Mouse (Mus musculus) adrenal gland, postnatal 14 days (tissue): Measurements from ENCODE around the gene Gm49396. TPM values are rescaled to one million over a fixed set of nuclear protein-coding genes. Genes with fewer than 3 reads are reported as not detected.

Experiments used
- DNase-seq: peaks from one replicate; pipeline ENCODE4 v3.0.0; 2021; ENCODE audit warnings: mixed read lengths
- total RNA-seq: library from RNA; stranded (reverse); gene quantifications from 2 replicates; pipeline ENCODE4 v1.2.3, GENCODE M21; 2021

Gene Gm49396
- total RNA-seq, 1 experiment from 2014 or later: 3.8 TPM

- no peak for DNase-seq
These were observed 23.4 kb downstream of the Gm49396 start for GRCm38 (mm10) chr7:30586455-30587020.

- DNase-seq: peak; percentile 72
These were observed 24.9 kb downstream of the Gm49396 start for GRCm38 (mm10) chr7:30587842-30588667.

- peak; percentile 98 for DNase-seq
These were observed 25.7 kb downstream of the Gm49396 start, which contains the start of gene Kmt2b for GRCm38 (mm10) chr7:30588676-30589434. Gene Kmt2b (minus strand): TSS chr7:30588726.

- peak; percentile 90 for DNase-seq
These were observed 26.5 kb downstream of the Gm49396 start for GRCm38 (mm10) chr7:30589435-30590301.

GRCm38 (mm10) chr7:30590927-30591604 lies 27.9 kb downstream of the Gm49396 start:
- no peak for DNase-seq

GRCm38 (mm10) chr7:30591605-30591951 lies 28.4 kb downstream of the Gm49396 start:
- DNase-seq: no peak

- no peak for DNase-seq
These were observed 29.8 kb downstream of the Gm49396 start for GRCm38 (mm10) chr7:30592772-30593423.

- no peak for DNase-seq
These were observed 30.7 kb downstream of the Gm49396 start for GRCm38 (mm10) chr7:30593579-30594509.

GRCm38 (mm10) chr7:30594510-30595024 lies 31.4 kb downstream of the Gm49396 start:
- DNase-seq: no peak

- DNase-seq: no peak
These were observed 32.9 kb downstream of the Gm49396 start for GRCm38 (mm10) chr7:30596093-30596492.

GRCm38 (mm10) chr7:30596811-30597210 lies 33.7 kb downstream of the Gm49396 start:
- DNase-seq: no peak

GRCm38 (mm10) chr7:30598786-30599185 lies 35.6 kb downstream of the Gm49396 start, which contains the start of gene Zbtb32:
Gene Zbtb32 (minus strand): TSS chr7:30598909.
- DNase-seq: no peak

- peak; percentile 96 for DNase-seq
These were observed 36.8 kb downstream of the Gm49396 start for GRCm38 (mm10) chr7:30599933-30600353.

GRCm38 (mm10) chr7:30600651-30601050 lies 37.5 kb downstream of the Gm49396 start:
- no peak for DNase-seq

GRCm38 (mm10) chr7:30602583-30602982 lies 39.4 kb downstream of the Gm49396 start:
- DNase-seq: no peak

- no peak for DNase-seq
These were observed 41.3 kb downstream of the Gm49396 start for GRCm38 (mm10) chr7:30604424-30604823.

- DNase-seq: no peak
These were observed 41.8 kb downstream of the Gm49396 start for GRCm38 (mm10) chr7:30604944-30605343.

- DNase-seq: peak; percentile 81
These were observed 44.7 kb downstream of the Gm49396 start for GRCm38 (mm10) chr7:30607706-30608309.

GRCm38 (mm10) chr7:30608476-30608875 lies 45.3 kb downstream of the Gm49396 start:
- DNase-seq: no peak
